Mouse (Mus musculus): ENCODE measurements around the gene Nmnat2.
A peak's percentile ranks its signal among the peaks of the same experiment; 100 is the strongest.

The Nmnat2 gene

GRCm38 (mm10) chr1:153163831-153164230, 209.0 kb downstream of the Nmnat2 start:
- peak; percentile 32 for DNase-seq (ENCODE audit: low read depth, low spot score)

- peak; percentile 52 for DNase-seq (ENCODE audit: low read depth, low spot score)
Measured at GRCm38 (mm10) chr1:153168293-153168692, 213.5 kb downstream of the Nmnat2 start.

Measured in 3T3-L1 (cell line).